ENCODE assay signal across 11 mouse cellular contexts in genomic region chr17:34934830-34935229, GRCm38 (mm10). TPM values are rescaled to one million over a fixed set of nuclear protein-coding genes. Genes with fewer than 3 reads are reported as not detected.
DNase-seq lines count a peak whose midpoint lies in the region; ATAC-seq and TF ChIP-seq lines count a peak whose summit lies in the region.
"Had no signal": no experiment of that assay in that cellular context is flagged by ENCODE, and none has a peak within 500 bp of the region (broad histone marks: within the 10 kb centered on the region; RNA-seq: fewer than 3 reads in every experiment).

No protein-coding gene starts in this region.

- no peak for TF ChIP-seq EP300 in heart, adult 2 months (IDR thresholded peaks at IDR 0.05; ENCODE audit: insufficient read depth, low read depth, low read length)

- TF ChIP-seq CTCF in heart, adult 2 months (IDR thresholded peaks at IDR 0.05): no peak
- TF ChIP-seq CTCF in intestine, postnatal 0 days (IDR thresholded peaks at IDR 0.05; ENCODE audit: low read depth): no peak

- no peaks in the 10 kb centered on the region for H3K36me3 ChIP-seq in heart, adult 2 months (ENCODE audit: control insufficient read depth, insufficient read depth, low read length)
- peaks cover 31% of the 10 kb centered on the region for H3K36me3 ChIP-seq in intestine, postnatal 0 days (ENCODE audit: control insufficient read depth, insufficient read depth)
- peaks cover 42% of the 10 kb centered on the region for H3K36me3 ChIP-seq in hindbrain, embryonic 14.5 days (replicated peaks; ENCODE audit: control insufficient read depth, insufficient read depth)
- H3K36me3 ChIP-seq in forebrain, embryonic 10.5 days (replicated peaks): peaks cover 21% of the 10 kb centered on the region

- H3K27me3 ChIP-seq in heart, adult 2 months (ENCODE audit: control insufficient read depth, insufficient read depth, low read length): no peaks in the 10 kb centered on the region
- H3K27me3 ChIP-seq in intestine, postnatal 0 days (replicated peaks; ENCODE audit: control insufficient read depth, insufficient read depth, low read length): no peaks in the 10 kb centered on the region
- H3K27me3 ChIP-seq in hindbrain, embryonic 14.5 days (ENCODE audit: control insufficient read depth, insufficient read depth, low read length): no peaks in the 10 kb centered on the region
- peaks cover 12% of the 10 kb centered on the region for H3K27me3 ChIP-seq in forebrain, embryonic 10.5 days (ENCODE audit: poor library complexity, severe bottlenecking)
- H3K27me3 ChIP-seq: limb, embryonic 15.5 days had no signal

- H3K9ac ChIP-seq in heart, adult 2 months (ENCODE audit: low read depth, low read length): no peak overlapping the region
- H3K9ac ChIP-seq in intestine, postnatal 0 days (ENCODE audit: low read depth, low read length): peak overlapping the region; percentile 17; the same call in 1 of the 2 replicates
- no peak overlapping the region for H3K9ac ChIP-seq in hindbrain, embryonic 14.5 days
- H3K9ac ChIP-seq: limb, embryonic 15.5 days had no signal

- intact Hi-C loops in heart, adult 2 months (cut with DNase I): no loop called here

- peak; percentile 40 for DNase-seq in lung, postnatal 36 days
- DNase-seq in lung, postnatal 10 days: no peak
- DNase-seq in heart, adult 2 months: peak in 1 of 2 experiments; percentile 32
- no peak for DNase-seq in left cerebral cortex, adult 18-20 months (ENCODE audit: low spot score in 2 of 2)
- DNase-seq in hindbrain, embryonic 14.5 days (ENCODE audit: low spot score): no peak
- no peak for DNase-seq in forebrain, embryonic 10.5 days (ENCODE audit: extremely low spot score, low spot score)
- DNase-seq: gastrocnemius, postnatal 25 days; thymus, postnatal 4 days had no signal

- 39% methylated on average over 8 of the region's 8 CpGs for WGBS in heart, adult 2 months
- WGBS in intestine, postnatal 0 days: 42% methylated on average over 8 of the region's 8 CpGs
- WGBS in hindbrain, embryonic 14.5 days: 58% methylated on average over 8 of the region's 8 CpGs
- WGBS in forebrain, embryonic 10.5 days: 54% methylated on average over 8 of the region's 8 CpGs

- TF ChIP-seq POLR2A in heart, adult 2 months (IDR thresholded peaks at IDR 0.05; ENCODE audit: insufficient read depth, low read depth, low read length): no peak

- no peaks in the 10 kb centered on the region for H3K79me2 ChIP-seq in heart, adult 2 months (replicated peaks; ENCODE audit: control insufficient read depth, insufficient read depth, low read length)

- H3K4me2 ChIP-seq in intestine, postnatal 0 days (replicated peaks; ENCODE audit: low read depth): peak overlapping the region; percentile 95
- H3K4me2 ChIP-seq in hindbrain, embryonic 14.5 days (replicated peaks): no peak overlapping the region
- H3K4me2 ChIP-seq: limb, embryonic 15.5 days had no signal

- peaks cover 1% of the 10 kb centered on the region; the same call in 1 of the 2 replicates for H3K4me1 ChIP-seq in heart, adult 2 months (ENCODE audit: control insufficient read depth, insufficient read depth, low read length)
- no peaks in the 10 kb centered on the region for H3K4me1 ChIP-seq in intestine, postnatal 0 days (replicated peaks; ENCODE audit: control insufficient read depth, insufficient read depth, low read length)
- peaks cover 7% of the 10 kb centered on the region for H3K4me1 ChIP-seq in hindbrain, embryonic 14.5 days (replicated peaks; ENCODE audit: control insufficient read depth, insufficient read depth, low read length)
- peaks cover 38% of the 10 kb centered on the region for H3K4me1 ChIP-seq in forebrain, embryonic 10.5 days

- peak overlapping the region; percentile 37 for H3K4me3 ChIP-seq in heart, adult 2 months
- H3K4me3 ChIP-seq in intestine, postnatal 0 days (ENCODE audit: low read depth, low read length): peak overlapping the region; percentile 23; the same call in 1 of the 2 replicates
- no peak overlapping the region for H3K4me3 ChIP-seq in hindbrain, embryonic 14.5 days (replicated peaks; ENCODE audit: low read length)
- H3K4me3 ChIP-seq in forebrain, embryonic 10.5 days: no peak overlapping the region
- H3K4me3 ChIP-seq: limb, embryonic 15.5 days had no signal

- no peaks in the 10 kb centered on the region for H3K9me3 ChIP-seq in intestine, postnatal 0 days (ENCODE audit: control insufficient read depth)
- H3K9me3 ChIP-seq in hindbrain, embryonic 14.5 days (ENCODE audit: control insufficient read depth, low read length): no peaks in the 10 kb centered on the region
- no peaks in the 10 kb centered on the region for H3K9me3 ChIP-seq in forebrain, embryonic 10.5 days
- H3K9me3 ChIP-seq: limb, embryonic 15.5 days had no signal

- peak overlapping the region; percentile 62 for H3K27ac ChIP-seq in heart, adult 2 months
- H3K27ac ChIP-seq in intestine, postnatal 0 days (ENCODE audit: low read depth, low read length): 0 out of 2 replicates have a peak overlapping the region, but pooled peaks have one; percentile 21
- H3K27ac ChIP-seq in hindbrain, embryonic 14.5 days: no peak overlapping the region
- H3K27ac ChIP-seq in forebrain, embryonic 10.5 days: no peak overlapping the region
- H3K27ac ChIP-seq: limb, embryonic 15.5 days had no signal

- no peak for ATAC-seq in intestine, postnatal 0 days
- peak; percentile 53 for ATAC-seq in megakaryocyte, adult 5-6 weeks (ENCODE audit: poor library complexity, severe bottlenecking)
- no peak for ATAC-seq in hindbrain, embryonic 14.5 days (ENCODE audit: low FRiP score)

RNA-seq across cellular contexts. Expression of gene Neu1, which starts 3.8 kb away (rescaled TPM):
- 10 to 100 TPM; 14.5 TPM for total RNA-seq in heart, adult 2 months (2021)
- polyA plus RNA-seq in heart, adult 2 months (2012; rRNA removed): 22.0 and 23.6 TPM in 2 replicates
- 522 and 580 TPM in 2 replicates for polyA plus RNA-seq in intestine, postnatal 0 days (2015; fragmentation: Nextera tagmentation; extraction: Ambion mirVana)
- total RNA-seq in megakaryocyte, adult 5-6 weeks (2015): 18.1 and 22.9 TPM in 2 replicates
- total RNA-seq in megakaryocyte, adult 5-6 weeks (2017): 23.4 and 23.7 TPM in 2 replicates
- 10 to 100 TPM; 46.2 to 48.4 TPM for total RNA-seq in left cerebral cortex, adult 18-20 months (2021)
- 26.9 and 27.2 TPM in 2 replicates for polyA plus RNA-seq in hindbrain, embryonic 14.5 days (2014; fragmentation: Nextera tagmentation; extraction: Ambion mirVana)
- polyA plus RNA-seq in forebrain, embryonic 10.5 days (2016; fragmentation: Nextera tagmentation; extraction: Ambion mirVana): 18.2 and 18.8 TPM in 2 replicates

RNA-seq across cellular contexts. Expression of gene Slc44a4, which starts 20.6 kb away (rescaled TPM):
- total RNA-seq in heart, adult 2 months (2021): not detected
- 1.1 TPM in 1 of 2 replicates, not detected in the other for polyA plus RNA-seq in heart, adult 2 months (2012; rRNA removed)
- 119 and 128 TPM in 2 replicates for polyA plus RNA-seq in intestine, postnatal 0 days (2015; fragmentation: Nextera tagmentation; extraction: Ambion mirVana)
- total RNA-seq in megakaryocyte, adult 5-6 weeks (2015): 0.33 TPM in 1 of 2 replicates, not detected in the other
- total RNA-seq in megakaryocyte, adult 5-6 weeks (2017): 0.12 TPM in 1 of 2 replicates, not detected in the other
- under 1 TPM; 0.30 to 0.45 TPM for total RNA-seq in left cerebral cortex, adult 18-20 months (2021)
- 0.11 and 0.12 TPM in 2 replicates for polyA plus RNA-seq in hindbrain, embryonic 14.5 days (2014; fragmentation: Nextera tagmentation; extraction: Ambion mirVana)
- 0.06 and 0.11 TPM in 2 replicates for polyA plus RNA-seq in forebrain, embryonic 10.5 days (2016; fragmentation: Nextera tagmentation; extraction: Ambion mirVana)
- total RNA-seq: gastrocnemius, postnatal 25 days had no signal

RNA-seq across cellular contexts. Expression of gene Hspa1b, which starts 24.2 kb away (rescaled TPM):
- 10 to 100 TPM in 1 of 2 experiments, 1 to 10 TPM in 1; 2.9 to 11.2 TPM for total RNA-seq in heart, adult 2 months (2021)
- 2.0 and 6.3 TPM in 2 replicates for polyA plus RNA-seq in heart, adult 2 months (2012; rRNA removed)
- 0.64 and 1.1 TPM in 2 replicates for polyA plus RNA-seq in intestine, postnatal 0 days (2015; fragmentation: Nextera tagmentation; extraction: Ambion mirVana)
- 14.9 and 22.6 TPM in 2 replicates for total RNA-seq in megakaryocyte, adult 5-6 weeks (2015)
- total RNA-seq in megakaryocyte, adult 5-6 weeks (2017): 23.0 and 30.6 TPM in 2 replicates
- total RNA-seq in left cerebral cortex, adult 18-20 months (2021): 10 to 100 TPM; 21.5 to 31.4 TPM
- polyA plus RNA-seq in hindbrain, embryonic 14.5 days (2014; fragmentation: Nextera tagmentation; extraction: Ambion mirVana): 0.34 and 0.56 TPM in 2 replicates
- polyA plus RNA-seq in forebrain, embryonic 10.5 days (2016; fragmentation: Nextera tagmentation; extraction: Ambion mirVana): 0.07 TPM in 1 of 2 replicates, not detected in the other

RNA-seq across cellular contexts. Expression of gene Gm20481, which starts 34.9 kb away (rescaled TPM):
- not detected for total RNA-seq in heart, adult 2 months (2021)
- polyA plus RNA-seq in heart, adult 2 months (2012; rRNA removed): not detected in 2 replicates
- polyA plus RNA-seq in intestine, postnatal 0 days (2015; fragmentation: Nextera tagmentation; extraction: Ambion mirVana): 0.43 TPM in 1 of 2 replicates, not detected in the other
- total RNA-seq in megakaryocyte, adult 5-6 weeks (2015): not detected in 2 replicates
- total RNA-seq in megakaryocyte, adult 5-6 weeks (2017): not detected in 2 replicates
- under 1 TPM in 1 of 2 experiments, not detected in 1; 0.72 TPM for total RNA-seq in left cerebral cortex, adult 18-20 months (2021)
- polyA plus RNA-seq in hindbrain, embryonic 14.5 days (2014; fragmentation: Nextera tagmentation; extraction: Ambion mirVana): not detected in 2 replicates
- polyA plus RNA-seq in forebrain, embryonic 10.5 days (2016; fragmentation: Nextera tagmentation; extraction: Ambion mirVana): not detected in 2 replicates
- total RNA-seq: gastrocnemius, postnatal 25 days had no signal
- polyA plus RNA-seq: limb, embryonic 15.5 days had no signal

RNA-seq across cellular contexts. Expression of gene Ehmt2, which starts 36.6 kb away (rescaled TPM):
- total RNA-seq in heart, adult 2 months (2021): 10 to 100 TPM; 38.0 to 42.6 TPM
- 61.6 and 64.0 TPM in 2 replicates for polyA plus RNA-seq in heart, adult 2 months (2012; rRNA removed)
- polyA plus RNA-seq in intestine, postnatal 0 days (2015; fragmentation: Nextera tagmentation; extraction: Ambion mirVana): 35.8 and 40.3 TPM in 2 replicates
- 66.5 and 68.9 TPM in 2 replicates for total RNA-seq in megakaryocyte, adult 5-6 weeks (2015)
- total RNA-seq in megakaryocyte, adult 5-6 weeks (2017): 75.4 and 75.7 TPM in 2 replicates
- 100 to 1,000 TPM; 168 to 175 TPM for total RNA-seq in left cerebral cortex, adult 18-20 months (2021)
- polyA plus RNA-seq in hindbrain, embryonic 14.5 days (2014; fragmentation: Nextera tagmentation; extraction: Ambion mirVana): 72.6 and 82.1 TPM in 2 replicates
- polyA plus RNA-seq in forebrain, embryonic 10.5 days (2016; fragmentation: Nextera tagmentation; extraction: Ambion mirVana): 93.3 and 98.8 TPM in 2 replicates

Comparison
In these comparisons a context has a peak if more than half of its experiments do, and no peak if none do; other contexts are left out.
1. H3K27ac ChIP-seq: peak in heart, adult 2 months (single experiment) and intestine, postnatal 0 days (single experiment); none in hindbrain, embryonic 14.5 days (single experiment) and forebrain, embryonic 10.5 days (single experiment).
2. H3K4me3 ChIP-seq: peak in heart, adult 2 months (single experiment) and intestine, postnatal 0 days (single experiment); none in hindbrain, embryonic 14.5 days (single experiment) and forebrain, embryonic 10.5 days (single experiment).
3. RNA of gene Neu1, which starts 3.8 kb away (polyA plus RNA-seq): 522 to 580 TPM in intestine, postnatal 0 days; 26.9 to 27.2 TPM in hindbrain, embryonic 14.5 days, 22.0 to 23.6 TPM in heart, adult 2 months and 18.2 to 18.8 TPM in forebrain, embryonic 10.5 days; every median in the first group is over 10 times any median in the second.
4. RNA of gene Slc44a4, which starts 20.6 kb away (polyA plus RNA-seq): 119 to 128 TPM in intestine, postnatal 0 days; 1.1 TPM in heart, adult 2 months, 0.06 to 0.11 TPM in forebrain, embryonic 10.5 days and 0.11 to 0.12 TPM in hindbrain, embryonic 14.5 days; every median in the first group is over 10 times any median in the second.